Mouse (Mus musculus) heart, embryonic 16.5 days (tissue): ENCODE data around the gene Gm38655. TPM values are rescaled to one million over a fixed set of nuclear protein-coding genes. Genes with fewer than 3 reads are reported as not detected.
A peak's percentile ranks its signal among the peaks of the same experiment; 100 is the strongest.
"Not testable (repeated sequence)": the region's sequence is repeated elsewhere in the genome, so short reads cannot be mapped to it uniquely, and the experiment has no call there.

Experiments used
- ATAC-seq: fragments of 200-750 bp; cut with Nextera tagmentation; replicated peaks from 2 replicates; pipeline ENCODE4 v1.8.0; 2017; ENCODE audit warnings: moderate number of reproducible peaks; ENCODE audit not compliant: insufficient read depth, low FRiP score; ENCODE audit errors: extremely low read depth
- H3K27ac ChIP-seq: fragments of 300-500 bp; sonication (generic); 2 replicates; pipeline ENCODE4 v1.5.1; 2014; ENCODE audit warnings: mild to moderate bottlenecking, low read length, control low read depth, moderate library complexity
- H3K27me3 ChIP-seq: fragments of 300-500 bp; sonication (generic); 2 replicates; pipeline ENCODE4 v1.6.1; 2014; ENCODE audit warnings: low read length, mixed read lengths; ENCODE audit not compliant: control insufficient read depth, insufficient read depth
- H3K36me3 ChIP-seq: fragments of 300-500 bp; sonication (generic); 2 replicates; pipeline ENCODE4 v1.6.1; 2014; ENCODE audit not compliant: control insufficient read depth, insufficient read depth
- H3K4me1 ChIP-seq: fragments of 300-500 bp; sonication (generic); 2 replicates; pipeline ENCODE4 v1.6.1; 2014; ENCODE audit warnings: low read length, mixed read lengths; ENCODE audit not compliant: control insufficient read depth, insufficient read depth
- H3K4me2 ChIP-seq: fragments of 300-500 bp; sonication (generic); 2 replicates; pipeline ENCODE4 v1.6.1; 2014; ENCODE audit warnings: low read depth, mild to moderate bottlenecking, control low read depth, low read length
- H3K4me3 ChIP-seq: fragments of 300-500 bp; sonication (generic); 2 replicates; pipeline ENCODE4 v1.5.1; 2014; ENCODE audit warnings: mild to moderate bottlenecking, control low read depth, low read length
- H3K9ac ChIP-seq: fragments of 300-500 bp; sonication (generic); 2 replicates; pipeline ENCODE4 v1.6.1; 2014; ENCODE audit warnings: low read length, control low read depth
- H3K9me3 ChIP-seq: fragments of 300-500 bp; sonication (generic); replicated peaks from 2 replicates; pipeline ENCODE4 v1.6.1; 2016; ENCODE audit warnings: low read length; ENCODE audit not compliant: control insufficient read depth
- WGBS: fragments of 180-500 bp; shearing (Covaris S2); extraction: QIAGEN DNeasy Blood & Tissue Kit; methylation state at CpG from one replicate; pipeline ENCODE4 v1.1.7; 2014; 5-methylcytosine and 5-hydroxymethylcytosine counted together
- polyA plus RNA-seq: library from polyadenylated mRNA; unstranded; fragments of >200 nt; fragmentation: Nextera tagmentation; extraction: Ambion mirVana; gene quantifications from 2 replicates; pipeline ENCODE4 v1.2.1, GENCODE M21; 2015

Gene Gm38655
- polyA plus RNA-seq: 0.32 and 0.95 TPM in 2 replicates

GRCm38 (mm10) chr17:25175411-25175810, at the start of gene Gm38655:
Gm38655 (minus strand) TSS chr17:25175471.
- Histone ChIP-seq H3K9ac (no peak within 1 kb of the TSS), H3K4me3 (no peak within 1 kb of the TSS), H3K9me3 (no peaks in the 10 kb centered on the region), H3K4me2 (no peak within 1 kb of the TSS), H3K27me3 (0 out of 2 replicates have a peak, but pooled peaks cover 2% of the 10 kb centered on the region), H3K27ac (no peak within 1 kb of the TSS), H3K36me3 (no peaks in the 10 kb centered on the region), H3K4me1 (no peaks in the 10 kb centered on the region)
- 68% methylated on average over 9 of the region's 9 CpGs for WGBS
- no peak for ATAC-seq

GRCm38 (mm10) chr17:25224586-25225222, 49.4 kb upstream of the Gm38655 start:
- no peak overlapping the region for H3K4me3 ChIP-seq
- no peak overlapping the region for H3K9ac ChIP-seq
- H3K36me3 ChIP-seq: peaks cover 6% of the 10 kb centered on the region; the same call in 1 of the 2 replicates
- no peaks in the 10 kb centered on the region for H3K9me3 ChIP-seq
- H3K4me1 ChIP-seq: 0 out of 2 replicates have a peak, but pooled peaks cover 3% of the 10 kb centered on the region
- H3K4me2 ChIP-seq: no peak overlapping the region; the same call in 1 of the 2 replicates
- WGBS: 82% methylated on average over 7 of the region's 7 CpGs
- H3K27ac ChIP-seq: peak overlapping the region; percentile 67
- ATAC-seq: no peak
- no peaks in the 10 kb centered on the region for H3K27me3 ChIP-seq

- ATAC-seq: no peak
- H3K4me3 ChIP-seq: peak overlapping the region; percentile 37
- peak overlapping the region; percentile 67 for H3K27ac ChIP-seq
- peak overlapping the region; percentile 58 for H3K4me2 ChIP-seq
- no peaks in the 10 kb centered on the region for H3K9me3 ChIP-seq
- peak overlapping the region; percentile 55; the same call in 1 of the 2 replicates for H3K9ac ChIP-seq
- 0 out of 2 replicates have a peak, but pooled peaks cover 3% of the 10 kb centered on the region for H3K4me1 ChIP-seq
- no peaks in the 10 kb centered on the region for H3K36me3 ChIP-seq
- 56% methylated on average over 6 of the region's 6 CpGs for WGBS
- H3K27me3 ChIP-seq: no peaks in the 10 kb centered on the region
These were observed 47.8 kb upstream of the Gm38655 start for GRCm38 (mm10) chr17:25222951-25223601.

GRCm38 (mm10) chr17:25222504-25222940, 47.3 kb upstream of the Gm38655 start:
- not testable (repeated sequence) for H3K9me3 ChIP-seq, H3K27me3 ChIP-seq, H3K4me1 ChIP-seq, H3K36me3 ChIP-seq
- H3K9ac ChIP-seq: peak overlapping the region; percentile 55; the same call in 1 of the 2 replicates
- 20% methylated on average over 9 of the region's 28 CpGs for WGBS
- H3K4me3 ChIP-seq: peak overlapping the region; percentile 55
- peak overlapping the region; percentile 65 for H3K27ac ChIP-seq
- peak; percentile 50; the same call in 1 of the 2 replicates for ATAC-seq
- peak overlapping the region; percentile 83 for H3K4me2 ChIP-seq

GRCm38 (mm10) chr17:25221821-25222503, 46.7 kb upstream of the Gm38655 start:
- Histone ChIP-seq H3K4me2 (peak overlapping the region; percentile 83), H3K4me3 (peak overlapping the region; percentile 55), H3K36me3 (no peaks in the 10 kb centered on the region), H3K27ac (0 out of 2 replicates have a peak overlapping the region, but pooled peaks have one; percentile 0), H3K9ac (peak overlapping the region; percentile 67), H3K27me3 (no peaks in the 10 kb centered on the region), H3K9me3 (no peaks in the 10 kb centered on the region), H3K4me1 (0 out of 2 replicates have a peak, but pooled peaks cover 3% of the 10 kb centered on the region)
- peak; percentile 71 for ATAC-seq
- 2% methylated on average over 20 of the region's 30 CpGs for WGBS

GRCm38 (mm10) chr17:25220746-25221145, 45.5 kb upstream of the Gm38655 start:
- Histone ChIP-seq H3K36me3 (no peaks in the 10 kb centered on the region), H3K27me3 (no peaks in the 10 kb centered on the region), H3K27ac (no peak overlapping the region), H3K9me3 (no peaks in the 10 kb centered on the region), H3K4me3 (no peak overlapping the region), H3K4me2 (no peak overlapping the region), H3K4me1 (0 out of 2 replicates have a peak, but pooled peaks cover 3% of the 10 kb centered on the region), H3K9ac (no peak overlapping the region)
- no peak for ATAC-seq
- WGBS: 78% methylated on average over 1 of the region's 1 CpGs

- 84% methylated on average over 15 of the region's 15 CpGs for WGBS
These were observed 44.4 kb upstream of the Gm38655 start for GRCm38 (mm10) chr17:25219492-25220295.

GRCm38 (mm10) chr17:25218967-25219366, 43.7 kb upstream of the Gm38655 start:
- H3K4me3 ChIP-seq: no peak overlapping the region
- H3K9ac ChIP-seq: no peak overlapping the region
- H3K4me2 ChIP-seq: no peak overlapping the region
- WGBS: 83% methylated on average over 9 of the region's 9 CpGs
- H3K36me3 ChIP-seq: peaks cover 9% of the 10 kb centered on the region; the same call in 1 of the 2 replicates
- no peaks in the 10 kb centered on the region for H3K9me3 ChIP-seq
- peak overlapping the region; percentile 21; the same call in 1 of the 2 replicates for H3K27ac ChIP-seq
- no peaks in the 10 kb centered on the region for H3K27me3 ChIP-seq
- ATAC-seq: no peak
- 0 out of 2 replicates have a peak, but pooled peaks cover 3% of the 10 kb centered on the region for H3K4me1 ChIP-seq

More at GRCm38 (mm10) chr17:25219492-25220295, 44.4 kb upstream of the Gm38655 start:
- Histone ChIP-seq H3K9ac (no peak overlapping the region), H3K36me3 (peaks cover 3% of the 10 kb centered on the region; the same call in 1 of the 2 replicates), H3K27ac (peak overlapping the region; percentile 21; the same call in 1 of the 2 replicates), H3K27me3 (no peaks in the 10 kb centered on the region), H3K4me1 (0 out of 2 replicates have a peak, but pooled peaks cover 3% of the 10 kb centered on the region), H3K4me3 (no peak overlapping the region), H3K4me2 (no peak overlapping the region), H3K9me3 (no peaks in the 10 kb centered on the region)
- no peak for ATAC-seq
